Mouse (Mus musculus) C3H10T1/2 (cell line): ENCODE measurements around the gene Ifi208. TPM values are rescaled to one million over a fixed set of nuclear protein-coding genes. Genes with fewer than 3 reads are reported as not detected.

Experiments
- polyA plus RNA-seq, 2 experiments: library from polyadenylated mRNA; unstranded; fragments of >200 nt; fragmentation: generic; extraction: Trizol; gene quantifications; one replicate each; pipeline ENCODE4 v1.2.1; 2012; ENCODE audit warnings: missing spikeins in 2 of 2

The Ifi208 gene
- under 1 TPM in 1 of 2 experiments, not detected in 1; 0.05 TPM for polyA plus RNA-seq

GRCm38 (mm10) chr1:173673458-173674097 lies at the start of gene Ifi208:
Gene Ifi208 (plus strand): TSS chr1:173673675.

GRCm38 (mm10) chr1:173630622-173631021 lies 42.9 kb upstream of the Ifi208 start, which contains the start of gene Ifi209:
Gene Ifi209 (plus strand): TSS chr1:173630917.

GRCm38 (mm10) chr1:173741656-173742055 lies 68.2 kb downstream of the Ifi208 start, which contains the start of gene Ifi207:
Gene Ifi207 (minus strand): TSS chr1:173741747.

Other genes starting within 250 kb of the Ifi208 start
- gene Ifi206, start 182.6 kb upstream of the Ifi208 start, polyA plus RNA-seq: not detected
- not detected for gene Ifi214, start 137.7 kb upstream of the Ifi208 start, polyA plus RNA-seq
- not detected for gene Ifi213, start 74.4 kb upstream of the Ifi208 start, polyA plus RNA-seq
- gene Ifi209, start 42.8 kb upstream of the Ifi208 start, polyA plus RNA-seq: not detected
- under 1 TPM in 1 of 2 experiments, not detected in 1; 0.61 TPM for gene Ifi207, start 68.1 kb downstream of the Ifi208 start, polyA plus RNA-seq
- gene Ifi204, start 93.3 kb downstream of the Ifi208 start, polyA plus RNA-seq: 1 to 10 TPM in 1 of 2 experiments, under 1 TPM in 1; 0.60 to 5.7 TPM
- 1 to 10 TPM in 1 of 2 experiments, under 1 TPM in 1; 0.08 to 1.6 TPM for gene Ifi211, start 239.4 kb downstream of the Ifi208 start, polyA plus RNA-seq